ENCODE assay signal across 9 mouse cellular contexts in the genomic region with DNA sequence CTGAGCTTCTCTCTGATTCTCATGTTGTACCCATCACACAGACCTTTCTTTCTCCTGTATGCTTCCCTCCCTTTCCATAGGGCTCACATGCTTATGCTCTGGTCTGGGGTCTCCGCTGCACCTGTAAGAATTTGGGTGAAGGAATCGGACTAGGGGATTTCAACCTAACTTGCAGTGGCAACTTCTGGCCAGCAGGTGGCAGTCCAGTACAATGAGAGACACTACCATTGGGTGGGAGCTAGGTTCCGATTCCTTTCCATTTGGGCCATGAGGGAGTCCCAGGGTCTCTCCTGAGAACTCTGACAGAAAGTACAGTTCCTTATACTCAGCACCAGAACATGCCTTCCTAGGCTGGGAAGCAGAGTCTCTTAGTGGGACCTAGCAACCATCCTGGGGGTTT. TPM values are rescaled to one million over a fixed set of nuclear protein-coding genes. Genes with fewer than 3 reads are reported as not detected.
DNase-seq lines count a peak whose midpoint lies in the region; ATAC-seq and TF ChIP-seq lines count a peak whose summit lies in the region.
"Had no signal": no experiment of that assay in that cellular context is flagged by ENCODE, and none has a peak within 500 bp of the region (broad histone marks: within the 10 kb centered on the region; RNA-seq: fewer than 3 reads in every experiment).

No protein-coding gene starts in this region.

- H3K4me3 ChIP-seq in gastrocnemius, adult 2 months, result no peak overlapping the region
- H3K4me3 ChIP-seq: limb, embryonic 15.5 days had no signal

- no peak overlapping the region for H3K27ac ChIP-seq in gastrocnemius, adult 2 months
- H3K27ac ChIP-seq: limb, embryonic 15.5 days had no signal

- intact Hi-C loops in heart, postnatal 25 days (cut with DNase I), result loop anchor here (1.0 kb wide), 1 partner anchor 101 kb away; no protein-coding TSS in a partner anchor
- intact Hi-C loops in gastrocnemius, adult 2 months (cut with DNase I), result loop anchor here (1.0 kb wide), 1 partner anchor 101 kb away; no protein-coding TSS in a partner anchor

- ATAC-seq in megakaryocyte progenitor cell, adult 5-6 weeks (replicated peaks; ENCODE audit: poor library complexity), result peak; percentile 71

- TF ChIP-seq CTCF in gastrocnemius, adult 2 months (IDR thresholded peaks at IDR 0.05), result peak; percentile 98; the same call in 1 of the 2 replicates

- peak; percentile 30 to 83 for DNase-seq in heart, adult 18-20 months
- DNase-seq in heart, postnatal 25 days (ENCODE audit: low spot score), result no peak
- peak; percentile 59 for DNase-seq in Muller cell, postnatal 12 days (ENCODE audit: inconsistent ontology term)
- DNase-seq in cerebellum, adult 8-10 months, result peak; percentile 71
- DNase-seq in gastrocnemius, adult 2 months, result peak; percentile 52
- peak; percentile 54 for DNase-seq in layer of hippocampus, adult 9-10 months (ENCODE audit: low spot score)
- peak; percentile 57 to 76 for DNase-seq in spleen, postnatal 10 days (ENCODE audit: low spot score in 2 of 2)

RNA-seq across cellular contexts. Expression of a gene that starts 13.1 kb away (rescaled TPM):
- not detected for total RNA-seq in heart, adult 18-20 months (2021)
- total RNA-seq in heart, postnatal 25 days (2021), result not detected
- total RNA-seq in gastrocnemius, adult 2 months (2021), result not detected
- not detected in 2 replicates for total RNA-seq in megakaryocyte progenitor cell, adult 5-6 weeks (2015)
- total RNA-seq in megakaryocyte progenitor cell, adult 5-6 weeks (2017), result not detected in 2 replicates

RNA-seq across cellular contexts. Expression of a gene that starts 36.7 kb away (rescaled TPM):
- total RNA-seq in heart, adult 18-20 months (2021), result 1 to 10 TPM; 5.8 to 7.4 TPM
- total RNA-seq in heart, postnatal 25 days (2021), result 1 to 10 TPM; 6.5 to 6.7 TPM
- total RNA-seq in gastrocnemius, adult 2 months (2021), result 1 to 10 TPM; 4.0 to 5.3 TPM
- total RNA-seq in megakaryocyte progenitor cell, adult 5-6 weeks (2015), result 2.7 and 3.6 TPM in 2 replicates
- total RNA-seq in megakaryocyte progenitor cell, adult 5-6 weeks (2017), result 3.9 and 5.1 TPM in 2 replicates

RNA-seq across cellular contexts. Expression of a gene that starts 44.7 kb away (rescaled TPM):
- under 1 TPM in 1 of 2 experiments, not detected in 1; 0.23 TPM for total RNA-seq in heart, adult 18-20 months (2021)
- total RNA-seq in heart, postnatal 25 days (2021), result not detected
- total RNA-seq in gastrocnemius, adult 2 months (2021), result not detected
- total RNA-seq in megakaryocyte progenitor cell, adult 5-6 weeks (2015), result not detected in 2 replicates
- total RNA-seq in megakaryocyte progenitor cell, adult 5-6 weeks (2017), result not detected in 2 replicates
